Mouse (Mus musculus) kidney, adult 2 months (tissue): ENCODE data around the gene Cep55. TPM values are rescaled to one million over a fixed set of nuclear protein-coding genes. Genes with fewer than 3 reads are reported as not detected.

Experiments
- DNase-seq: peaks from one replicate; pipeline ENCODE4 v3.0.0; 2021
- H3K27ac ChIP-seq: fragments of 200-500 bp; 2 replicates; pipeline ENCODE4 v1.5.1; 2012; ENCODE audit warnings: low read depth, low read length, control low read depth, inconsistent platforms; ENCODE audit not compliant: insufficient read depth
- H3K27me3 ChIP-seq: fragments of 200-500 bp; replicated peaks from 2 replicates; pipeline ENCODE4 v1.6.1; 2012; ENCODE audit warnings: mild to moderate bottlenecking, moderate library complexity, low read length, inconsistent platforms; ENCODE audit not compliant: control insufficient read depth, insufficient read depth
- H3K36me3 ChIP-seq: fragments of 200-500 bp; 2 replicates; pipeline ENCODE4 v1.6.1; 2012; ENCODE audit warnings: mild to moderate bottlenecking, moderate library complexity, low read length, inconsistent platforms; ENCODE audit not compliant: control insufficient read depth, insufficient read depth
- H3K4me1 ChIP-seq: fragments of 200-500 bp; 2 replicates; pipeline ENCODE4 v1.6.1; 2011; ENCODE audit warnings: low read length; ENCODE audit not compliant: control insufficient read depth, insufficient read depth
- H3K4me3 ChIP-seq: fragments of 200-500 bp; 2 replicates; pipeline ENCODE4 v1.5.1; 2011; ENCODE audit warnings: mild to moderate bottlenecking, low read depth, low read length, control low read depth; ENCODE audit not compliant: insufficient read depth
- CTCF ChIP-seq: fragments of 200-500 bp; conservative IDR thresholded peaks from 2 replicates; pipeline ENCODE4 v1.5.1; 2011; ENCODE audit warnings: low read depth, mild to moderate bottlenecking, control low read depth, low read length, moderate library complexity, mixed read lengths; ENCODE audit not compliant: insufficient read depth, insufficient read length
- POLR2A ChIP-seq: fragments of 200-500 bp; IDR thresholded peaks from one replicate; pipeline ENCODE4 v1.6.1; 2011; ENCODE audit warnings: low read depth, low read length, control low read depth
- WGBS: fragments of 180-500 bp; shearing (Covaris S2); methylation state at CpG from one replicate; pipeline ENCODE4 v1.1.7; 2018; 5-methylcytosine and 5-hydroxymethylcytosine counted together
- polyA plus RNA-seq: library from polyadenylated mRNA; depleted of rRNA; stranded (reverse); fragments of >200 nt; gene quantifications from 2 replicates; pipeline ENCODE4 v1.2.3, GENCODE M21; 2012

Cep55 gene
- polyA plus RNA-seq, 1 experiment, result 0.14 TPM

DNA sequence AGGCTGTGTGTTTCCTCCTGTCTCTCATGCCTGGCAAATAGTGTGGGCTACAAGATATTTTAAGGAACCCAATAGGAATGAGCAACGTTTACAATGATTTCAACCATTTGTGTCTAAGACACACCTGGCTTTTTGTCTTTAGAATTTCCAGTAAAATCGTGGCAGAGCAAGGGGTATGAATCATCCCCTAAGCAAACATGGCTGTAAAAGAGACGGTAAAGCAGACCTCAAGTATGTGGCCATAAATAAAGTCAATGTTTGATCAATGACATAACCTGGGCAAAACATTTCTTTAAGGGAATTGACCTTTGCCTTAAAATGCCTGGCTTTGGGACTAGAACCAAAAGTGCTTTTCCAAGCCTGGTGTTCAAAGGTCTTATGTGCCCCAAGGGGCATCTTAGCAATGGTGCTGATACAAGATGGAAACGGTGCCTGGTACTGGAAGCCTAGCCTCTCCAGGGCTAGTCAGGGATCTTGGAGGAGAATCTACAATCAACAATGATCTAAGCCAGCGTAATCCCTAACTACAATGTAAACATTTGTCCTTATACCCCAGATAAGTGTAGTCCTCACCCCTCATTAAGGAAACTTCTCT lies 28.2 kb downstream of the Cep55 start:
- no peak for DNase-seq
- Histone ChIP-seq H3K4me1 (no peaks in the 10 kb centered on the region), H3K36me3 (no peaks in the 10 kb centered on the region), H3K27me3 (no peaks in the 10 kb centered on the region), H3K27ac (no peak overlapping the region), H3K4me3 (no peak overlapping the region)
- TF ChIP-seq POLR2A (no peak), CTCF (no peak)
- 43% methylated on average over 5 of the region's 5 CpGs for WGBS

DNA sequence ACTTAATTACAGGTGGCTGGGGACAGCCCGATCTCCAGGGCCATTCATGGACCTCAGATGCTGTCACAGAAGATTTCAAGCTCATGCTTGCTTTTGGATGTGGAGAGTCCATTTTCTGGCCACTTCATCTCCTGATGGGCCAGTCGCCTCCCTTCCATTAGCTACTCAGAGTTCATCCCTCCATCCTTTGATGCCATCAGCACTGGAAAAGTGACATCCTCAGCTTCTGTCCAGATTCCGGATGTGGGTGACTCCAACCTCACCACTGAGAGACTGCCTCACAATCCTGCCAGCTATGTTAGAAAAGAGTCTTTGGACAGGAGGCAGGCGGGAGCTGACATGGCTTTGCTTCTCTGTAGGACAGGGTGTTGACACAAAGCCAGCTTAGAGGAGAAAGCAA lies 31.0 kb downstream of the Cep55 start:
- no peak for DNase-seq
- TF ChIP-seq POLR2A, result no peak
- TF ChIP-seq CTCF, result no peak
- WGBS, result 86% methylated on average over 4 of the region's 4 CpGs
- H3K4me1 ChIP-seq, result no peaks in the 10 kb centered on the region
- no peaks in the 10 kb centered on the region for H3K27me3 ChIP-seq
- no peaks in the 10 kb centered on the region for H3K36me3 ChIP-seq
- H3K4me3 ChIP-seq, result no peak overlapping the region
- H3K27ac ChIP-seq, result no peak overlapping the region

DNA sequence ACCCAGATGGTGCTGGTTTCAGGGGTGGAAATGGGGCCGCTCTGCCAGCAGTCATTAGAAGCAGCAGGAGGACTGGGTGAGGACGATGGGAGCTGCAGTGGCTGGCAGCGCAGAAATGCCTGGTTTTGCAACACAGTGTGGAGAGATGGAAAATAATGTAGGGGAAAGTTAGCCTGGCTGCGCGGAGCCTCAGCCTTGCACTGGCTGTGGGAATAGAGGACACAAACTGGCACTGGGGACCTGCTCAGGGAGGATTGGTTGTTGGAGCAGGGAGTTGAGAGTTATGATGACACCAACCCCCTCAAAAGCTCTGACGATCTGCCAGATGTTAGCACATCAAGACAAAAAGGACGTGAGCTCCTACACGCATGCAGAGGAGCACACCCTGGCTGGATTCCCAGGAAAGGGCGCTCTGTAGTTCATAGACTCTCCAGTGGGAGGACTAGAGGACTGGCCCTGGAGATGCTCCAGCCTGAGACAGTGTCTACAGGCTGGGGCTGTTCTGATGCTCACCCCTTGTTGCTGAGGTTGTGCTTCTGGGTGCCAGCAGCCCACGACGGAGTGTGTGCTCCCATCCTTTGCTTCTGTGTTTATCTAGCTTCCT lies 32.2 kb downstream of the Cep55 start:
- no peaks in the 10 kb centered on the region for H3K36me3 ChIP-seq
- TF ChIP-seq CTCF (peak; percentile 66), POLR2A (no peak)
- H3K4me3 ChIP-seq, result no peak overlapping the region
- DNase-seq, result peak; percentile 38
- no peaks in the 10 kb centered on the region for H3K27me3 ChIP-seq
- no peaks in the 10 kb centered on the region for H3K4me1 ChIP-seq
- H3K27ac ChIP-seq, result no peak overlapping the region
- 53% methylated on average over 11 of the region's 11 CpGs for WGBS

DNA sequence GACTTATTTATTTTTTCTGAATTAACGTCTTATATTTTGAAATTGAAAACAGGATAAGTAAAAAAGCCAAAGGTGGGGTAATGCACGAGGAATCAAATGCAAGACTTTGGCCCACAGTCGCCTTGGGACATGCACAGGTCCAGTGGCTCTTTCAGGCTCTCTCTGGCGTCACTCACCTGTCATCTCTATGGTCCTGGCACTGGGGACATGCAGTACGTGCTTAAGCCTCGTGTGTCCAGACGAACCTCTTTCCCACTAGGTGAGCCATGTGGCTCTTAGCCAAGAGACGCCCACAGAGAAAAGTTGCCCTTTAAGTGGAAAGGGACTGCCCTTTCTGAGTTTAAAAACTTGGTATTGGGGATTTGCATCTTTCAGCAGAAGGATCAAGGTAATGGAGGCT lies 34.5 kb downstream of the Cep55 start:
- WGBS, result 71% methylated on average over 8 of the region's 8 CpGs
- no peak overlapping the region for H3K27ac ChIP-seq

DNA sequence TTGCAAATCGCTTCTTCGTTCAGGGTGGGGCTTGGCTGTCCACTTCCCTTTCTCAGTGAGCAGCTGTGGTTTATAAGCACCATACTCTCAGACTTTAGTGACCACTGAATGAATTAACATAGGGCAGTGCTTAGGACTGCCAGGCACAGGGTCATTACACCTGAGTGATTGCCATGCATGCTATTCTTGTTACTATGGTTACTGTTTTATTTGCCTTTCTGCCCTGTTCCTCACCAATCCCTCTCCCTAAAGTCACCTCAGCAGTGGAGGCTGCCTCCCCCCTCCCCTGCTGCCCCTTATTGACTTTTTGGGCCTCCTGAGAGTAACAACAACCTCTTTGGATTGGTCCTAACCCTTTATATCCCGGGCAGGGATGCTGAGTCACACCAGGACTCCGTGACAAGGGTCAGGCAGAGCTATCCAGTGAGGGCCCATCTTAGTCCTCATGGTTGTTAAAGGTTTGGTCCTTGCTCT lies 36.7 kb downstream of the Cep55 start:
- no peak for DNase-seq
- H3K4me1 ChIP-seq, result no peaks in the 10 kb centered on the region
- no peak for TF ChIP-seq POLR2A
- no peak for TF ChIP-seq CTCF
- H3K4me3 ChIP-seq, result no peak overlapping the region
- 47% methylated on average over 4 of the region's 4 CpGs for WGBS
- no peaks in the 10 kb centered on the region for H3K27me3 ChIP-seq
- no peak overlapping the region for H3K27ac ChIP-seq
- H3K36me3 ChIP-seq, result no peaks in the 10 kb centered on the region

More for the DNA sequence above, 34.5 kb downstream of the Cep55 start:
- DNase-seq, result no peak
- Histone ChIP-seq H3K4me3 (no peak overlapping the region), H3K36me3 (no peaks in the 10 kb centered on the region), H3K4me1 (no peaks in the 10 kb centered on the region), H3K27me3 (no peaks in the 10 kb centered on the region)
- TF ChIP-seq POLR2A (no peak), CTCF (no peak)

DNA sequence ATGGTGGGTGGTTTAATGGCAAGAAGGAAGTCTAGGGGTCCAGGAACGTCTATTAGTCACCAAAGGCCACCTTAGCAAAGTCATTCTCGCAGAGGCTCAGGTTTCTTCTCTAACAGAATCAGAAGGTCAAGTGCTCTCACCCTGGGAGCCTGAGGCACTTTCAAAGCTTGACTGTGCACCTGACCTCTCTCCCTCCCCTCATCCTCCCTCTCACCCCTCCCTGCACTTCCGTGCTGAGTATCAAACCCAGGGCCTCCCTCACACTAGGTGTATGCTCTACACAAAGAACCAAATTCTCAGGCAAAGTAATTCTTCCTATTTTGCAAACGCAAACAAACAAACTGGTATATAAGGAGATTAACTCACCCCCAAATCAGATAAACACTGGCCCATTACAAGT lies 41.4 kb downstream of the Cep55 start:
- 10% methylated on average over 4 of the region's 4 CpGs for WGBS

DNA sequence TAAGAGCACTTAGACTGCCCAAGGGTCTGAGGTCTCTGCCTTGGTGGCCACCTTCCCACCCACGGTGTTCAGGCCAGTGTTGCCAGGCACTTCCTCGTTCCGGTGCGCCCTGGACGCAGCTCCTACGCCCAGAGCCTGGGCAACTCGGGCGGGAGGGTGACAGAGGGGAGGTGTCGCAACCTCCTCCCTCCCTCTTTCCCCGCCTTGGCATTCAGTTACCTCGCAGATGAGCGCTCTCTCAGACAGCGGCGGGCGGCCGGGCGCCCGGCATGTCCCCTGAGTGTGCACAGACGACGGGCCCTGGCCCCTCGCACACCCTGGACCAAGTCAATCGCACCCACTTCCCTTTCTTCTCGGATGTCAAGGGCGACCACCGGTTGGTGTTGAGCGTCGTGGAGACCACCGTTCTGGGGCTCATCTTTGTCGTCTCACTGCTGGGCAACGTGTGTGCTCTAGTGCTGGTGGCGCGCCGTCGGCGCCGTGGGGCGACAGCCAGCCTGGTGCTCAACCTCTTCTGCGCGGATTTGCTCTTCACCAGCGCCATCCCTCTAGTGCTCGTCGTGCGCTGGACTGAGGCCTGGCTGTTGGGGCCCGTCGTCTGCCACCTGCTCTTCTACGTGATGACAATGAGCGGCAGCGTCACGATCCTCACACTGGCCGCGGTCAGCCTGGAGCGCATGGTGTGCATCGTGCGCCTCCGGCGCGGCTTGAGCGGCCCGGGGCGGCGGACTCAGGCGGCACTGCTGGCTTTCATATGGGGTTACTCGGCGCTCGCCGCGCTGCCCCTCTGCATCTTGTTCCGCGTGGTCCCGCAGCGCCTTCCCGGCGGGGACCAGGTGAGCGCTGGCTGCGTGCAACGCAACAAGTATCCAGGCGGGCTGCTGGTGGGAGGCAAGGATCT lies 42.3 kb downstream of the Cep55 start, which contains the start of gene Ffar4:
Gene Ffar4 (plus strand): TSS at position 214 of the 901 bp plus-strand sequence.
- H3K4me3 ChIP-seq, result no peak within 1 kb of the TSS; the same call in 1 of the 2 replicates

More for the DNA sequence above, 41.4 kb downstream of the Cep55 start:
- Histone ChIP-seq H3K4me3 (no peak overlapping the region), H3K4me1 (no peaks in the 10 kb centered on the region), H3K36me3 (no peaks in the 10 kb centered on the region), H3K27ac (no peak overlapping the region), H3K27me3 (no peaks in the 10 kb centered on the region)
- TF ChIP-seq CTCF (no peak), POLR2A (no peak)
- DNase-seq, result no peak

More for the DNA sequence above, 42.3 kb downstream of the Cep55 start, which contains the start of gene Ffar4:
- Histone ChIP-seq H3K36me3 (no peaks in the 10 kb centered on the region), H3K27me3 (no peaks in the 10 kb centered on the region), H3K27ac (no peak within 1 kb of the TSS), H3K4me1 (no peaks in the 10 kb centered on the region)
- WGBS, result 2% methylated on average over 77 of the region's 77 CpGs
- no peak for DNase-seq
- TF ChIP-seq POLR2A, result no peak
- no peak for TF ChIP-seq CTCF
